Mouse (Mus musculus) ES-E14 (cell line): ENCODE measurements around the gene Mllt11. TPM values are rescaled to one million over a fixed set of nuclear protein-coding genes. Genes with fewer than 3 reads are reported as not detected.

Experiments
- DNase-seq: peaks from one replicate; pipeline ENCODE4 v3.0.0-alpha.2; 2013; ENCODE audit warnings: low read depth, low spot score
- H3K27ac ChIP-seq: 2 replicates; pipeline ENCODE4 v1.5.1; 2012; ENCODE audit warnings: low read depth, mild to moderate bottlenecking, low read length, moderate library complexity, mixed read lengths; ENCODE audit not compliant: poor library complexity, insufficient read depth, severe bottlenecking
- H3K36me3 ChIP-seq: 2 replicates; pipeline ENCODE4 v1.6.1; 2012; ENCODE audit warnings: mild to moderate bottlenecking, low read length, moderate library complexity, mixed read lengths; ENCODE audit not compliant: control insufficient read depth, poor library complexity, insufficient read depth, severe bottlenecking
- H3K4me1 ChIP-seq, 2 experiments: fragments of 150-350 bp in 1 of 2; sonication (generic) in 1 of 2; 2 replicates each; pipeline ENCODE4 v1.6.1; 2012; ENCODE audit warnings: low read length in 2 of 2, mild to moderate bottlenecking in 1 of 2, mixed read lengths in 1 of 2; ENCODE audit not compliant: control insufficient read depth in 2 of 2, insufficient read depth in 2 of 2, poor library complexity in 1 of 2
- H3K4me3 ChIP-seq, 2 experiments: fragments of 150-350 bp in 1 of 2; sonication (generic) in 1 of 2; 2 replicates each; pipeline ENCODE4 v1.5.1; 2012; ENCODE audit warnings: low read length in 2 of 2, low read depth in 1 of 2, mild to moderate bottlenecking in 1 of 2, mixed read lengths in 1 of 2; ENCODE audit not compliant: insufficient read depth in 1 of 2, poor library complexity in 1 of 2, severe bottlenecking in 1 of 2
- H3K9ac ChIP-seq: 2 replicates; pipeline ENCODE4 v1.6.1; 2012; ENCODE audit warnings: low read depth, mild to moderate bottlenecking, low read length, mixed read lengths; ENCODE audit not compliant: poor library complexity, insufficient read depth, severe bottlenecking
- H3K9me3 ChIP-seq: fragments of 150-350 bp; sonication (generic); 2 replicates; pipeline ENCODE4 v1.6.1; 2012; ENCODE audit warnings: low read depth, mild to moderate bottlenecking, low read length; ENCODE audit not compliant: control insufficient read depth, insufficient read depth
- CHD2 ChIP-seq: IDR thresholded peaks from 2 replicates; pipeline ENCODE4 v1.6.1; 2014; ENCODE audit warnings: mild to moderate bottlenecking, low read depth, low read length, inconsistent platforms
- HCFC1 ChIP-seq: IDR thresholded peaks from 2 replicates; pipeline ENCODE4 v1.6.1; 2012; ENCODE audit warnings: low read length, inconsistent platforms, borderline replicate concordance; ENCODE audit not compliant: insufficient read depth
- MAFK ChIP-seq: IDR thresholded peaks from 2 replicates; pipeline ENCODE4 v1.6.1; 2014; ENCODE audit warnings: mild to moderate bottlenecking, low read depth, low read length, inconsistent platforms; ENCODE audit not compliant: insufficient read depth
- ZC3H11A ChIP-seq: IDR thresholded peaks from 2 replicates; pipeline ENCODE4 v1.6.1; 2012; ENCODE audit warnings: low read depth, mild to moderate bottlenecking, inconsistent platforms, low read length, borderline replicate concordance
- ZNF384 ChIP-seq: IDR thresholded peaks from 2 replicates; pipeline ENCODE4 v1.6.1; 2012; ENCODE audit warnings: low read depth, low read length, inconsistent platforms
- in situ Hi-C, 2 experiments: fragments of 600-800 bp; cut with MboI; formaldehyde crosslinking; loops; one replicate each; pipeline ENCODE4 v1.15.1; 2025; ENCODE audit warnings: low sequenced_read_pairs in 2 of 2, inconsistent platforms in 1 of 2; ENCODE audit not compliant: unreplicated experiment in 2 of 2
- total RNA-seq: library from RNA; depleted of rRNA; stranded (reverse); fragments of 300-350 nt; gene quantifications from 2 replicates; pipeline ENCODE4 v1.2.3, GENCODE M21; 2012

The Mllt11 gene
- total RNA-seq, 1 experiment, result 10.1 TPM

DNA sequence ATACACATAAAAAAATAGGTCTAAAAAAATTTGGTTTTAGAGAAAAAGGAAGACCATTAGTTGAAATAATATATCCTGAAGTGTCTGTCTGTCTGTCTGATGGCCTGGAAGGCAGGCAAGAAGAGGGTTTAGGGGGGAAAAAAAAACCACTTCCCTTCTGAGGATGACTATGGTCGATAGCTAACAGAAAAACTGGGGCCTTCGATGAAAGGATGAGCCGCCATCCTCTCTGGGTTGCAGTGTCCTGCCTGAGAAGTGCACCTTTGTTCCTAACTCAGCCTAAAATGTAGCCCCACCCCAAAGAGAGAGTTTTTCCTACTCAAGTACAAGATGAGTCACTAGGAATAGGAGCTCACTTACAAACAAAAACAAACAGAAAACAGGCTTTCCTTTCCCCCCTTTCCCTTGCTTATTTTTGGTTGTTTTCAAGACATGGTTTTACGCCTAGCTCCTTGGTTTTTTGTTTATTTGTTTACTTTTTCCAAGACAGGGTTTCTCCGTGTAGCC lies 44.5 kb upstream of the Mllt11 start:
- H3K9ac ChIP-seq, result no peak overlapping the region
- no peak overlapping the region for H3K4me3 ChIP-seq
- no peak for DNase-seq
- no peaks in the 10 kb centered on the region for H3K9me3 ChIP-seq
- no peak overlapping the region; the same call in 1 of the 2 replicates for H3K27ac ChIP-seq
- H3K36me3 ChIP-seq, result peaks cover 3% of the 10 kb centered on the region; the same call in 1 of the 2 replicates
- H3K4me1 ChIP-seq, result peaks cover 8 to 17% of the 10 kb centered on the region in 2 experiments; a peak in 3 of 4 replicates
- in situ Hi-C loops, result no loop called here
- TF ChIP-seq MAFK (no peak), HCFC1 (no peak), ZC3H11A (no peak), ZNF384 (no peak), CHD2 (no peak)

DNA sequence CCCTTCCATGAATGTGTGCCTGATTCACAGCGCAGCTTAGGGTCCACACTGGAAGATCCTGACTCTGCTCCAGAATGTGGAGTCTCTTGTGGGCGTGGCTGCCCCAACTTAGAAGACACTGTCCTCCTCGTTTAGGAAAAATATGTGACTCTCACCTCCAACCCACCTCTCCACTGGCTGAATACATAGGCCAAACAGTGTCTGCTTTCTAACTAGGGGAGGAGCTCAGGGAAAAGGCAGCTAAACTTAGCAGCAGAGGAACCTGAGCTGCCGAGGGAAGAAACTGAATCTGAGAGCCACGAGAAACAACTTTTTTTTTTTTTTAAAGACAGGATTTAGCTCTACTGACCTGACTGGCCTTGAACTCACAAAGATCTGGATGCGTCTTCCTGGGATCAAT lies 43.2 kb upstream of the Mllt11 start:
- Histone ChIP-seq H3K36me3 (peaks cover 3% of the 10 kb centered on the region; the same call in 1 of the 2 replicates), H3K4me3 (no peak overlapping the region), H3K4me1 (peaks cover 10 to 18% of the 10 kb centered on the region in 2 experiments), H3K9me3 (no peaks in the 10 kb centered on the region), H3K27ac (no peak overlapping the region; the same call in 1 of the 2 replicates), H3K9ac (no peak overlapping the region)
- no peak for DNase-seq
- in situ Hi-C loops, result no loop called here
- TF ChIP-seq MAFK (no peak), ZNF384 (no peak), CHD2 (no peak), HCFC1 (no peak), ZC3H11A (no peak)

DNA sequence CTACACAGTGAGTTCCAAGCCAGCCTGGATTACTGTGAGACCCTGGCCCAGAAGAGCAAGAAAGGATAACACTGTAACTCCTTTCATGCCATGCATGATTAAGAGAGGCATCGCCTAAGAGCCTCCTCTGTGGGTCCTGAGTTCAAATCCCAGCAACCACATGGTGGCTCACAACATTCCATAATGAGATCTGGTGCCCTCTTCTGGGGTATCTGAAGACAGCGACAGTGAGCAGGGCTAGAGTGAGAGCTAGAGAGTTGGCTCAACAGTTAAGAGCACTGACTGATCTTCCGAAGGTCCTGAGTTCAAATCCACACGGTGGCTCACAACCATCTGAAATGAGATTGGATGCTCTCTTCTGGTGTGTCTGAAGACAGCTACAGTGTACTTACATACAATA lies 42.5 kb upstream of the Mllt11 start:
- Histone ChIP-seq H3K4me3 (no peak overlapping the region), H3K36me3 (peaks cover 3% of the 10 kb centered on the region; the same call in 1 of the 2 replicates), H3K4me1 (peaks cover 12 to 24% of the 10 kb centered on the region in 2 experiments), H3K27ac (no peak overlapping the region), H3K9me3 (no peaks in the 10 kb centered on the region), H3K9ac (no peak overlapping the region)
- in situ Hi-C loops, result no loop called here
- no peak for DNase-seq
- TF ChIP-seq HCFC1 (no peak), MAFK (no peak), ZNF384 (0 out of 2 replicates have a peak, but pooled peaks have one; percentile 38), CHD2 (no peak)

DNA sequence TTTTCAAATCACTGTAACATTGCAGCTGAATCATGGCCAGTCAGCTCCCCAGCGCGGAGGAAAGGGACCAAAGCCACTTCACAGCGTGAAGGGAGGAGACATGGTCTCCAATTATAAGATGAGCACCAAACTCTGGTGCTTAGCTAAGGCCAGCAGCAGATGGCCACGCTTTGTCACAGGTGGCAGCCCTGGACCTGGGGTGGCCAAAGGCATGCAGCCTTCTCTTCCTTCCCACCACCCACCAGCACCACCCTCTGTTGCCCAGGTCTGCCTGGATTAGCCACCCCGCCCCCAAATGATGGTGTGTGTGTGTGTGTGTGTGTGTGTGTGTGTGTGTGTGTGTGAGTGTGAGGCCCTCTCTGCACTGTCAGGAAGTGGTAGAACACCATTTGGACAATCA lies 41.5 kb upstream of the Mllt11 start:
- Histone ChIP-seq H3K27ac (peak overlapping the region; percentile 30), H3K9ac (peak overlapping the region; percentile 51; the same call in 1 of the 2 replicates), H3K9me3 (no peaks in the 10 kb centered on the region), H3K4me1 (peaks cover 15 to 31% of the 10 kb centered on the region in 2 experiments), H3K4me3 (no peak overlapping the region; a peak in 1 of 4 replicates), H3K36me3 (peaks cover 3% of the 10 kb centered on the region; the same call in 1 of the 2 replicates)
- TF ChIP-seq ZNF384 (no peak), ZC3H11A (no peak), CHD2 (no peak), HCFC1 (no peak), MAFK (no peak)
- DNase-seq, result no peak
- in situ Hi-C loops, result no loop called here
